17 mouse cellular contexts compared by ENCODE assay signal in the genomic region with DNA sequence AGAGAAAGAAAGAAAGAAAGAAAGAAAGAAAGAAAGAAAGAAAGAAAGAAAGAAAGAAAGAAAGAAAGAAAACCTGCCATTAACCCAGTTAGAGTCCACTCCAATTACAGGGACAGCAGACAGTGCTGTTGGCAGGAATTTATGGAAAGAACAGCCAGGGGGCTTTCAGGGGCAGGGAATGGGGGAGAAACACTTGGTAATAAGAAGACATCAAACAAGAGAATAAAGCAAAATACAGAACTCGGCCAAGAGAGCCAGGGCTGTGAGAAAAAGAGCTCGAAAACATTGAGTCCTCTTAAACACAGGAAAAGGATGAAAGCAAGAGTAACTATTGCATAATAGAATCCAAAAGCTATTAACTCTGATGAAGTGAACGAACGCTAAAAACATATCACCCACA.
DNase-seq lines count a peak whose midpoint lies in the region; ATAC-seq and TF ChIP-seq lines count a peak whose summit lies in the region.
"Had no signal": no experiment of that assay in that cellular context is flagged by ENCODE, and none has a peak within 500 bp of the region (broad histone marks: within the 10 kb centered on the region; RNA-seq: fewer than 3 reads in every experiment).

No protein-coding gene starts in this region.

- H3K27ac ChIP-seq in forebrain, postnatal 0 days (ENCODE audit: low read depth, low read length) = no peak overlapping the region
- H3K27ac ChIP-seq in forebrain, embryonic 16.5 days (ENCODE audit: low read length) = no peak overlapping the region
- no peak overlapping the region for H3K27ac ChIP-seq in left cerebral cortex, adult 2 months
- peak overlapping the region; percentile 62; the same call in 1 of the 2 replicates for H3K27ac ChIP-seq in midbrain, embryonic 14.5 days (replicated peaks; ENCODE audit: low read depth, low read length)
- H3K27ac ChIP-seq: embryonic facial prominence, embryonic 12.5 days; heart, adult 2 months; hindbrain, embryonic 15.5 days; limb, embryonic 13.5 days had no signal

- H3K4me1 ChIP-seq in forebrain, postnatal 0 days (ENCODE audit: insufficient read depth) = no peaks in the 10 kb centered on the region
- H3K4me1 ChIP-seq in forebrain, embryonic 16.5 days (replicated peaks; ENCODE audit: control insufficient read depth, insufficient read depth, low read length) = peaks cover 9% of the 10 kb centered on the region
- peaks cover 19% of the 10 kb centered on the region; the same call in 1 of the 2 replicates for H3K4me1 ChIP-seq in midbrain, embryonic 14.5 days (ENCODE audit: control insufficient read depth, insufficient read depth, low read length)

- peak; percentile 16 for DNase-seq in forebrain, postnatal 0 days
- peak; percentile 23 for DNase-seq in left cerebral cortex, postnatal 4 days
- no peak for DNase-seq in left cerebral cortex, adult 2 months (ENCODE audit: extremely low spot score in 1 of 2, low spot score in 2 of 2)
- DNase-seq in brain, adult 2 months (ENCODE audit: low read depth, low spot score) = peak; percentile 13
- peak; percentile 50 for DNase-seq in midbrain, embryonic 14.5 days
- no peak for DNase-seq in thymus, postnatal 25 days
- DNase-seq: adrenal gland, postnatal 10 days; B cell, adult 2 months; cerebellum, adult 8-10 months; heart, adult 2 months; kidney, postnatal 25 days; layer of hippocampus, adult 9-11 months had no signal

- H3K9me3 ChIP-seq in forebrain, postnatal 0 days (ENCODE audit: low read length) = no peaks in the 10 kb centered on the region
- H3K9me3 ChIP-seq in forebrain, embryonic 16.5 days (ENCODE audit: control insufficient read depth, low read length) = no peaks in the 10 kb centered on the region
- H3K9me3 ChIP-seq in midbrain, embryonic 14.5 days (ENCODE audit: control insufficient read depth, low read length) = no peaks in the 10 kb centered on the region
- H3K9me3 ChIP-seq: embryonic facial prominence, embryonic 12.5 days; hindbrain, embryonic 15.5 days; limb, embryonic 13.5 days had no signal

- ATAC-seq in forebrain, postnatal 0 days = no peak
- no peak for ATAC-seq in forebrain, embryonic 16.5 days
- ATAC-seq in midbrain, embryonic 14.5 days (ENCODE audit: low FRiP score, low TSS enrichment) = no peak
- ATAC-seq: intestine, postnatal 0 days had no signal

- H3K4me2 ChIP-seq in forebrain, postnatal 0 days (ENCODE audit: low read depth) = no peak overlapping the region
- no peak overlapping the region for H3K4me2 ChIP-seq in forebrain, embryonic 16.5 days (ENCODE audit: low read length)
- no peak overlapping the region for H3K4me2 ChIP-seq in midbrain, embryonic 14.5 days (ENCODE audit: low read length)
- H3K4me2 ChIP-seq: embryonic facial prominence, embryonic 12.5 days; hindbrain, embryonic 15.5 days; limb, embryonic 13.5 days had no signal

- no peaks in the 10 kb centered on the region for H3K27me3 ChIP-seq in forebrain, postnatal 0 days (ENCODE audit: insufficient read depth, low read length)
- H3K27me3 ChIP-seq in forebrain, embryonic 16.5 days (replicated peaks; ENCODE audit: control insufficient read depth, insufficient read depth, low read length) = no peaks in the 10 kb centered on the region
- H3K27me3 ChIP-seq in midbrain, embryonic 14.5 days (ENCODE audit: control insufficient read depth, insufficient read depth, low read length) = no peaks in the 10 kb centered on the region
- H3K27me3 ChIP-seq: embryonic facial prominence, embryonic 12.5 days; hindbrain, embryonic 15.5 days; limb, embryonic 13.5 days had no signal

- TF ChIP-seq CTCF in forebrain, postnatal 0 days (IDR thresholded peaks at IDR 0.05; ENCODE audit: low read depth) = no peak
- no peak for TF ChIP-seq CTCF in left cerebral cortex, adult 2 months (IDR thresholded peaks at IDR 0.05)

- H3K4me3 ChIP-seq in forebrain, postnatal 0 days (ENCODE audit: low read depth, low read length) = no peak overlapping the region
- no peak overlapping the region for H3K4me3 ChIP-seq in forebrain, embryonic 16.5 days (replicated peaks; ENCODE audit: low read length)
- no peak overlapping the region for H3K4me3 ChIP-seq in left cerebral cortex, adult 2 months
- no peak overlapping the region for H3K4me3 ChIP-seq in midbrain, embryonic 14.5 days (replicated peaks; ENCODE audit: low read depth, low read length)
- H3K4me3 ChIP-seq: embryonic facial prominence, embryonic 12.5 days; heart, adult 2 months; hindbrain, embryonic 15.5 days; limb, embryonic 13.5 days had no signal

- H3K9ac ChIP-seq in forebrain, postnatal 0 days = no peak overlapping the region
- H3K9ac ChIP-seq in forebrain, embryonic 16.5 days (replicated peaks; ENCODE audit: low read depth, low read length) = no peak overlapping the region
- no peak overlapping the region for H3K9ac ChIP-seq in midbrain, embryonic 14.5 days (replicated peaks; ENCODE audit: low read length)
- H3K9ac ChIP-seq: embryonic facial prominence, embryonic 12.5 days; hindbrain, embryonic 15.5 days; limb, embryonic 13.5 days had no signal

- H3K36me3 ChIP-seq in forebrain, postnatal 0 days (ENCODE audit: insufficient read depth) = no peaks in the 10 kb centered on the region
- H3K36me3 ChIP-seq in forebrain, embryonic 16.5 days (ENCODE audit: control insufficient read depth, insufficient read depth) = no peaks in the 10 kb centered on the region
- no peaks in the 10 kb centered on the region for H3K36me3 ChIP-seq in midbrain, embryonic 14.5 days (ENCODE audit: control insufficient read depth, insufficient read depth, low read length)
- H3K36me3 ChIP-seq: embryonic facial prominence, embryonic 12.5 days; hindbrain, embryonic 15.5 days; limb, embryonic 13.5 days had no signal

- WGBS in forebrain, postnatal 0 days = 5% methylated on average over 4 of the region's 4 CpGs
- 3% methylated on average over 4 of the region's 4 CpGs for WGBS in forebrain, embryonic 16.5 days
- WGBS in midbrain, embryonic 14.5 days = 5% methylated on average over 4 of the region's 4 CpGs

- intact Hi-C loops in left cerebral cortex, postnatal 4 days (cut with DNase I) = no loop called here
- intact Hi-C loops in left cerebral cortex, adult 2 months (cut with DNase I) = no loop called here

Comparison
In these comparisons a context has a peak if more than half of its experiments do, and no peak if none do; other contexts are left out.
1. DNase-seq: peak in forebrain, postnatal 0 days (single experiment), left cerebral cortex, postnatal 4 days (single experiment), brain, adult 2 months (single experiment) and midbrain, embryonic 14.5 days (single experiment); none in left cerebral cortex, adult 2 months (0 of 2) and thymus, postnatal 25 days (single experiment).